Mouse (Mus musculus) brain, embryonic 14.5 days (tissue): Measurements from ENCODE around the gene Triobp.
A peak's percentile ranks its signal among the peaks of the same experiment; 100 is the strongest.

Experiments
- CTCF ChIP-seq: fragments of 200-500 bp; IDR thresholded peaks from 2 replicates; pipeline ENCODE4 v1.5.1; 2012; ENCODE audit warnings: inconsistent platforms, mild to moderate bottlenecking, moderate library complexity, borderline replicate concordance; ENCODE audit not compliant: insufficient read depth, insufficient read length; ENCODE audit errors: extremely low read depth
- POLR2A ChIP-seq: fragments of 200-500 bp; IDR thresholded peaks from 2 replicates; pipeline ENCODE4 v1.6.1; 2012; ENCODE audit warnings: mild to moderate bottlenecking, inconsistent platforms, borderline replicate concordance; ENCODE audit not compliant: poor library complexity, insufficient read depth, insufficient read length, severe bottlenecking; ENCODE audit errors: extremely low read depth

DNA sequence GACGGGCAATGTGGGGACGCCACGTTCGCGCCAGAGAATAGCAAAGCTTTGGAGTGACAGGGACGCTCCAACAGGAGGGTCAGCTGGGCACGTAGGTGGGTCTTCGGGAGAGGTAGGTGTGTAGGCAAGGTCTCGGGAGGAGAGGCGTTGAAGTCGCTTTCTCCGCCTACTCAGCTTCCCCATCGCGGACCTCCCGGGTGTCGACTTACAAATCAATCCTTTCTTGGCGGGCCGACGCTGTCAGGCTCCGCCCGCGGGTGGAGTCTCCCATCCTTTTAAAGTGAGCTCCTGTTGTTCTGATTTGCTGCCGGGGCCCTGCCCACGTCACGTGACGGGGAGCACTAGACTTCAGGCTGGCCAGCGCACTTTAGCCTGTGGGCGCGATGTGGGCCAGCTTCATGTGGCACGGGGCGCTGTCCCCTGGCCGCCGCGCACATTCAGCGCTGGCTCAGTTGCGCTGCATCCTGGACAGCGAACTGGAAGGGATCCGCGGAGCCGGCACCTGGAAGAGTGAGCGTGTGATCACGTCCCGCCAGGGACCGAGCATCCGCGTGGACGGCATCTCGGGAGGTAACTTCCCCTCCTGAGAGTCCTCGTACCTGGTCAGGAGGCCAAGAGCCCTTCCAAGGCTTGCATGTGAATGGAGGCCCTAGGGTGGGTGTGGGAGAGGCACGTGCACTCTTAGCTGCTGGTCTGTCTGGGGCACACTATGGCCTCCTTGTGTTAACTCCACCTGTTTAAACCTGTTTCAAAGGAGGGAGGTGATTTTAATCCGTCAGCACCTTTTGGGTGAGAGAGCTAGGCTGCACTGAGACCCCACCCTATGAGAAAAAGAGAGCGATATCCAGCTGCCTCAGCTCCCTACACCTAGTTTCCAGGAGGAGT, 83.3 kb downstream of the Triobp start:
- TF ChIP-seq CTCF (no peak), POLR2A (0 out of 2 replicates have a peak, but pooled peaks have one; percentile 43)
